Mouse (Mus musculus): ENCODE measurements around the gene Adrb1. TPM values are rescaled to one million over a fixed set of nuclear protein-coding genes. Genes with fewer than 3 reads are reported as not detected.

The Adrb1 gene
- polyA plus RNA-seq, 1 experiment from 2014 or later = 0.76 TPM

DNA sequence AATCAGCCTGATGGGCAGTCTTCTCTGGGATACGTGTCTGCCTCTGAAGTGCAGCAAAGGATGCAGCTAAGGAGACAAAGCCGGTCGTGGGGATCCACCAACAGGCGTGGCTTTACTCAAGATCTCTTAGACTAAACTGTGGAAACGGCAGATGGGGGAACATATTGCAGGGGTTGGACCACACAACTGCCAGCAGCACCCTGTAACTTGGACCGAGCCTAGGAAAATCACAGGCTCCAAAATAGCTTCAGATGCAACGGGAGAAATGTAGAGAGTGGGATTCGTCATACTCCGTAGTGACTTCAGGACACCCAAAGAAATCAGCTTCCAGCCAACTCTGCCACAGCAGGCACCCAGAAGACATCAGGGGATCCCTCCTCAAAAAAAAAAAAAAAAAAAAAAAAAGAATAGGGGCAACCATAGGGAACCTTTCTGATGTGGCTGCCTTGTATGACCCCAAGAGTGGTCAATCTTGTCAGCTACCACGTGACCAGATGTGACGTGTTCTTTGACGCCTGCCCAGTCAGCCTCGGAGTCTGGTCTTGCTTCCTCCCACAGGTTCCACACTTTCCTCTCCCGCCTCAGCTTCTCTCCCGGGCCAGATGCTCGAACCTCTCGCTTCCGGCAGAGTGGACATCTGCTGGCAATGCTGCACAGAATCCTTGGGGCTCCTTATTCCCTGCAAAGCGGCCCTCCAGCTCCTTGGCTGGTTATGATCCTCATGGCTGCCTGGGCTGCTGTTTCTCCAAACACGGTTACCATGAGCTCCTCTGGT lies 24.4 kb upstream of the Adrb1 start:
- ATAC-seq (replicated peaks; ENCODE audit: low FRiP score, low TSS enrichment, low read depth) = no peak
- no peaks in the 10 kb centered on the region for H3K27me3 ChIP-seq (replicated peaks; ENCODE audit: control insufficient read depth, insufficient read depth, low read length)
- no peaks in the 10 kb centered on the region for H3K9me3 ChIP-seq (ENCODE audit: control insufficient read depth, low read length)
- no peak overlapping the region for H3K9ac ChIP-seq (ENCODE audit: low read length)
- no peaks in the 10 kb centered on the region for H3K36me3 ChIP-seq (ENCODE audit: control insufficient read depth, insufficient read depth, low read length)
- H3K4me1 ChIP-seq (replicated peaks; ENCODE audit: control insufficient read depth, insufficient read depth, low read length) = no peaks in the 10 kb centered on the region
- H3K4me3 ChIP-seq (ENCODE audit: low read depth, low read length) = no peak overlapping the region
- DNase-seq (ENCODE audit: low spot score) = no peak
- WGBS = 94% methylated on average over 20 of the region's 20 CpGs
- no peak overlapping the region for H3K4me2 ChIP-seq (ENCODE audit: low read length)
- no peak overlapping the region for H3K27ac ChIP-seq (ENCODE audit: low read depth)

DNA sequence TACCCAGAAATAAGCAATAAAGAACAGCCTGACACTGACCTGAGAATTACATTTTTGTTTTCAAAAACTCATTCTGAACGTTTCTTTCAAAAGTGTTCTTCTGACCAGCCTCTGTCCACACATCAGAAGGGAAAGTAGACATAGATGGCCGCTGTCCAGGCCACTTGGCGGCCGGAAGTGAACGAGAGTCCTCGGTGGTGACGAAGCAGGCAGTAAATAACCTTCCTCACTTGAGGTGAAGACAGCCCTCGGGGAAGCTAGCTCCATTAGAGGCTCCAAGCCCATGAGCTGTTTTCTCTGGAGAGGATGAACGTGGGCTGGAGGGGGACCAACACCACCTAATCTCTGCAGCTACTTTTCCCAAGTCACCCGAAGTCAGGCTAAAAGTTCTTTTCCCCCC lies 21.2 kb upstream of the Adrb1 start:
- Histone ChIP-seq H3K9me3 (ENCODE audit: control insufficient read depth, low read length) (no peaks in the 10 kb centered on the region), H3K27me3 (replicated peaks; ENCODE audit: control insufficient read depth, insufficient read depth, low read length) (no peaks in the 10 kb centered on the region), H3K4me2 (ENCODE audit: low read length) (no peak overlapping the region), H3K27ac (ENCODE audit: low read depth) (no peak overlapping the region), H3K36me3 (ENCODE audit: control insufficient read depth, insufficient read depth, low read length) (no peaks in the 10 kb centered on the region), H3K9ac (ENCODE audit: low read length) (no peak overlapping the region), H3K4me3 (ENCODE audit: low read depth, low read length) (no peak overlapping the region), H3K4me1 (replicated peaks; ENCODE audit: control insufficient read depth, insufficient read depth, low read length) (peaks cover 8% of the 10 kb centered on the region)
- ATAC-seq (replicated peaks; ENCODE audit: low FRiP score, low TSS enrichment, low read depth) (no peak), DNase-seq (ENCODE audit: low spot score) (no peak)
- 66% methylated on average over 10 of the region's 10 CpGs for WGBS

DNA sequence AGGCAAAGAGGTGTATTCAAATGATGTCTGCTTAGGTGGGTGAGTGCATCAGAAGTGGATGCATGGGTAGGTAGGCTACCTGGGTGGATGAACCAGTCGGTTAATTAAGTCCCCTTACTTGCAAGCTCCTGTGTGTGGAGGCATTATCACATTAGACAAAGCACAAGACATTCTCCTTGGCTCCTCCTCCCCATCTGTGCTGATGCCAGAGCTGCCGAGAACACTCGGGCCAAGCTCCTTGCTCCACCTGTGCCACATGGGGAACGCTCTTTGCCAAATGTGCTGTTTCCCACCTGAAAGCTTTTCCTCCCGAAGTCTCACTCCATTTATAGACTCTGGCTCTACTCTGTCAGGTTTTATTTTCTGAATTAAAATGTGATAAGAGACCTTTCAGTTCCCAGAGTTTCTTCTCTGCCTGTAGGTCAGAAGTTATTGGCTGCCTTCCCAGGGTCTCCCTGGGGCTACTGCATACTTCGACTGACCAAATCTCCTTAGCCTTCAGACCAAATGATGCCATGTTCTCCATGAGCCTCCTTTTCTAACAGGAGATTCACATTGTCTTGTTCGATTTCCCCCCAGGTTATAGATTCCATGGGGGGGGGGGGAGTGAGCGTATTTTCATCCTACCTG lies 20.5 kb upstream of the Adrb1 start:
- H3K9me3 ChIP-seq (ENCODE audit: control insufficient read depth, low read length) = no peaks in the 10 kb centered on the region
- ATAC-seq (replicated peaks; ENCODE audit: low FRiP score, low TSS enrichment, low read depth) (no peak), DNase-seq (ENCODE audit: low spot score) (no peak)
- H3K4me1 ChIP-seq (replicated peaks; ENCODE audit: control insufficient read depth, insufficient read depth, low read length) = peaks cover 10% of the 10 kb centered on the region
- H3K9ac ChIP-seq (ENCODE audit: low read length) = no peak overlapping the region
- no peak overlapping the region for H3K27ac ChIP-seq (ENCODE audit: low read depth)
- H3K36me3 ChIP-seq (ENCODE audit: control insufficient read depth, insufficient read depth, low read length) = no peaks in the 10 kb centered on the region
- WGBS = 77% methylated on average over 8 of the region's 8 CpGs
- H3K4me3 ChIP-seq (ENCODE audit: low read depth, low read length) = no peak overlapping the region
- no peaks in the 10 kb centered on the region for H3K27me3 ChIP-seq (replicated peaks; ENCODE audit: control insufficient read depth, insufficient read depth, low read length)
- H3K4me2 ChIP-seq (ENCODE audit: low read length) = no peak overlapping the region

DNA sequence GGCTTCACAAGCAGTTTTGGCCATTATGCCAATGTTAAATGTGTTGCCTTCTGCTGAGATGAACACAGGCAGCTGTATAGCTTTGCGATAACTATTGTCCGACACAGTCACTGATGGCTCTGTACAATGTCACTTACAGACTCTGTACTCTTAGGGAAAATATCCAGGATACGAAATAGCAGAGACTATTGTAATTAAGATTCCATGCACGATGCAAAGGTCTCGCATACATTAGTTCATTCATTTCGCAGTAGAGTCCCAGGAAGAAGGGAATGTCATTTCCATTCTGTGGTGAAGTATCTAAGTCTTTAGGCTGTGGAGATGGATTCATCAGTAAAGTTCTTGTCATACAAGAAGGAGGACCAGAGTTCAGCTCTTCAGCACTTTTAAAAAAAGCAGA lies 20.0 kb upstream of the Adrb1 start:
- Histone ChIP-seq H3K36me3 (ENCODE audit: control insufficient read depth, insufficient read depth, low read length) (no peaks in the 10 kb centered on the region), H3K4me2 (ENCODE audit: low read length) (no peak overlapping the region), H3K4me3 (ENCODE audit: low read depth, low read length) (no peak overlapping the region), H3K27me3 (replicated peaks; ENCODE audit: control insufficient read depth, insufficient read depth, low read length) (no peaks in the 10 kb centered on the region), H3K9ac (ENCODE audit: low read length) (no peak overlapping the region), H3K27ac (ENCODE audit: low read depth) (no peak overlapping the region), H3K4me1 (replicated peaks; ENCODE audit: control insufficient read depth, insufficient read depth, low read length) (peaks cover 10% of the 10 kb centered on the region), H3K9me3 (ENCODE audit: control insufficient read depth, low read length) (no peaks in the 10 kb centered on the region)
- WGBS = 79% methylated on average over 6 of the region's 6 CpGs
- ATAC-seq (replicated peaks; ENCODE audit: low FRiP score, low TSS enrichment, low read depth) (no peak), DNase-seq (ENCODE audit: low spot score) (no peak)

DNA sequence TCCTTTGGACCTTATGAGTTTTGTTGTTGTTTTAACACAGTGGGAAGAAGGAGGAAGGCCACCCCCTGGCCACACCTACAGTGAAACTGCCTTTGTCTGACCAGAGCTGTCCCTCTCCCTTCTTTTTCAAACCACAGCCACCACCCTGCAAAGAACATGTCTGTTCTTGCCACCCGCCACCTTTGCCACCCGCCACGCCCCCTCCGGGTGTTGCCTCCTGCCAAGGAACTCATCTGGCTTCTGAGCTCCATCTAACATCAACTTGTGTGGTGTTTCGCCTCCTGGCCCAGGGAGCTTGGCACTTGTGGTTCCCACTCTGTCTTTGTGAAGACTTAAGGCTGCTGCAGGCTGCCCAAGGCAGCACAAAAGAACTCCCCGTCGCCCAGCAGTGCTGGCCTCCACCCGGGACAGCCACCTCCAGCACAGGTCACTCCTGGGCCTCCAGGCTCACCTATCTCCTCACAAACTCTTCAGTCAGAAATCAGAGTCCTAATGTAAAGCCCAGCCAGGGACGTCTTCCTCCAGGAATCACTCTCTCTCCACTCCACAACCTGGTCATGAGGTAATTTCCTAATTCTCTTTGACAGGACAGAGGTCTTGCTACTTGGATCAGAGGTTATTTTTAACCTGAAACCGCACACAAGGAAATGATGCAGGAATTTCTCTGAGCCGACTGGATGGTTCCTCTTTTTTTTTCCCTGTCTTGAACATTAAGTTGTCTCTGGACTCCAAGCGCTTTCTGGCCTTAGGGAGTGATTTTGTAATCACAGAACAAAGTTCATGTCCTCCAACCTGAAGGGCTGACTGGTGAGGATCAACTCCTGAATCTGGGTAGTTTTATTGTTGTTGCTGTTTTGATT lies 18.5 kb upstream of the Adrb1 start:
- Histone ChIP-seq H3K9me3 (ENCODE audit: control insufficient read depth, low read length) (no peaks in the 10 kb centered on the region), H3K9ac (ENCODE audit: low read length) (no peak overlapping the region), H3K4me1 (replicated peaks; ENCODE audit: control insufficient read depth, insufficient read depth, low read length) (peaks cover 12% of the 10 kb centered on the region), H3K36me3 (ENCODE audit: control insufficient read depth, insufficient read depth, low read length) (no peaks in the 10 kb centered on the region), H3K4me2 (ENCODE audit: low read length) (no peak overlapping the region), H3K4me3 (ENCODE audit: low read depth, low read length) (no peak overlapping the region), H3K27me3 (replicated peaks; ENCODE audit: control insufficient read depth, insufficient read depth, low read length) (no peaks in the 10 kb centered on the region), H3K27ac (ENCODE audit: low read depth) (no peak overlapping the region)
- DNase-seq (ENCODE audit: low spot score) (peak; percentile 52), ATAC-seq (replicated peaks; ENCODE audit: low FRiP score, low TSS enrichment, low read depth) (no peak)
- 66% methylated on average over 12 of the region's 12 CpGs for WGBS

DNA sequence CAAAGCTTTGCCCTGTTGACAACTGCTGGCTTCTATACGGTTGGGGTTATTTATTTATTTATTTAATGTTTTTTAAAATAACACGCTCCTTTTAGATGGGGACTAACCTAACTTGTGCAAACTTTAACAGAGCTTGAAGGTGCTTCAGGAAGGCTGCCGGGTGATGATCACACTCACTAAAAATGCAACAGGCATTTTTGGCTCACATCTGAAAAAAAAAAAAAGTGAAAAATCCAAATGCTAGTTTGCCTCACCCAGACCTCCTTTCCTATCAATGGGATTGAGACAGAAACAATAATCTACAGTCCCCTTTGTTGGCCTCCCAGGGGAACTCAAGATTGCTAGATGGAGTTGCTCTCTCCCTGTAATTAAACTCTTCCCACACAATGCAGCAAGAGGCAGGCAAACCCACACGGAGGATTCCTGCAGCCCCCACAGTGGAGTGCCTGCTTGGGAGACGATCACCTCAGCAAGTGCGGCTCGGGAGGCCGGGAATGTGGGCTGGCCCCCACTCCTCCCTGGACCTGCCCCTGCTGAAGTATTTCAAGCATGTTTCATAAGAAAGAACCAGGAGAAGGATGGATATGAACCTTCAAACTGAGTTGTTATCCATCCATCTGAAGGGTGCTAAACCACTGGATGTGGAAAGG lies 16.8 kb upstream of the Adrb1 start:
- Histone ChIP-seq H3K4me1 (replicated peaks; ENCODE audit: control insufficient read depth, insufficient read depth, low read length) (peaks cover 22% of the 10 kb centered on the region), H3K9me3 (ENCODE audit: control insufficient read depth, low read length) (no peaks in the 10 kb centered on the region), H3K36me3 (ENCODE audit: control insufficient read depth, insufficient read depth, low read length) (no peaks in the 10 kb centered on the region), H3K4me3 (ENCODE audit: low read depth, low read length) (no peak overlapping the region), H3K27ac (ENCODE audit: low read depth) (no peak overlapping the region), H3K4me2 (ENCODE audit: low read length) (no peak overlapping the region), H3K9ac (ENCODE audit: low read length) (no peak overlapping the region), H3K27me3 (replicated peaks; ENCODE audit: control insufficient read depth, insufficient read depth, low read length) (no peaks in the 10 kb centered on the region)
- ATAC-seq (replicated peaks; ENCODE audit: low FRiP score, low TSS enrichment, low read depth) = no peak
- WGBS = 32% methylated on average over 8 of the region's 8 CpGs
- no peak for DNase-seq (ENCODE audit: low spot score)

DNA sequence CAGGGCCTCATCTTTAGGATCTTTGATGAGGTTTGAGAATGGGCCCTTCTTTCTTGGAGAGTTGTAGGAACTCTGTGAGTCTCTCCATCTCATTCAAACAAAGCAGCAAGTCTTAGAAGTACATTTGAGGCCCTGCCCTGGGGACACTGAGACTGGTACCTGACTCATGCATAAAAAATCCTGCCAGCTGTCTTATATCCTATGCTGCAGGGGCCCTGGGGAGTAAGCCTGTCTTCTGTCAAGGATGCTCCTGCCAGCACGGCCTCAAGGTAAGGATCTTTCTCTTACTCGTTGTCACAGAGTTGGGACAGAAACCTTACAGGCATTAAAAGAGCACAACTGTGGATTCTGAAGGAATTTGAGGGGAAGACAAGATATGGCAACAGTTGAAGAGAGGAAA lies 13.2 kb upstream of the Adrb1 start:
- peak; percentile 57 for DNase-seq (ENCODE audit: low spot score)
- Histone ChIP-seq H3K27ac (ENCODE audit: low read depth) (no peak overlapping the region), H3K9me3 (ENCODE audit: control insufficient read depth, low read length) (no peaks in the 10 kb centered on the region), H3K4me3 (ENCODE audit: low read depth, low read length) (no peak overlapping the region), H3K4me1 (replicated peaks; ENCODE audit: control insufficient read depth, insufficient read depth, low read length) (peaks cover 22% of the 10 kb centered on the region), H3K36me3 (ENCODE audit: control insufficient read depth, insufficient read depth, low read length) (no peaks in the 10 kb centered on the region), H3K9ac (ENCODE audit: low read length) (no peak overlapping the region), H3K27me3 (replicated peaks; ENCODE audit: control insufficient read depth, insufficient read depth, low read length) (no peaks in the 10 kb centered on the region), H3K4me2 (ENCODE audit: low read length) (no peak overlapping the region)
- WGBS = 31% methylated on average over 2 of the region's 2 CpGs
- ATAC-seq (replicated peaks; ENCODE audit: low FRiP score, low TSS enrichment, low read depth) = no peak

DNA sequence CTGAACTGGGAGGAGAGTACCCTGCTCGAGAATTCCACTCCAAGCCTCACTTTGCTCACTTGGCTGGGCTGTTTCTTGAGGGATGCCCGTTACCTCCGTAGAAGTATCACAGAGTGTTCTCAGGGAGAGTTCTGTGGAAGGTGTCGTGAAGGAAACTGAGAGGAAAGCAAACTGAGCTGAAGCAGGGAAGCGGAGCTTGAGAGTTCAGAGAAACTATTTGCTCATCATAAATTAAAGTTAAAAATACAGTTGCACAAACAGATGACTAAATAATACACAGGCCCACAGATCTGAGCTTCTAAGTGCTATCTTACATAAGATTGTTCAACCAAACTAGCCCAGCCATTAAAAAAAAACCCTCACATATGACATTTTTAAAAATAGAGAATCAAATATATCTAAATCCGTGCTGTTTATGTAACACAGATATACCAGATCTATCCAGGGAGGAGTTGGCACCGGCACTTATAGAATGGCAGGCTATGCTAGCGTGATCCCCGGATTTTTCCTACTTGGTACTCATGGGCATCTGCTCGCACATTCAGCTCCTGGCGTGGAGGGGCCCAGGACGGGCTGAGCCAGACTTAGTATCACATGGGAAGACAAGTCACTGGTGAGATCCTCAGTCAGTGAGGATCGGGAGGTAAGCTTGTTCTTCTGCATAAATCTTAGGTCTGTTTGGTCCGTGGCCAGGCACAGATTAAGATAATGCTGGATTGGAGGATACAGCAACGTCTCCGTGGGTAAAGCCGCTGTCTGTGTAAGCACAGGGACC lies 11.7 kb upstream of the Adrb1 start:
- Histone ChIP-seq H3K27me3 (replicated peaks; ENCODE audit: control insufficient read depth, insufficient read depth, low read length) (no peaks in the 10 kb centered on the region), H3K4me3 (ENCODE audit: low read depth, low read length) (no peak overlapping the region), H3K9me3 (ENCODE audit: control insufficient read depth, low read length) (no peaks in the 10 kb centered on the region), H3K27ac (ENCODE audit: low read depth) (no peak overlapping the region), H3K36me3 (ENCODE audit: control insufficient read depth, insufficient read depth, low read length) (no peaks in the 10 kb centered on the region), H3K4me1 (replicated peaks; ENCODE audit: control insufficient read depth, insufficient read depth, low read length) (peaks cover 19% of the 10 kb centered on the region), H3K9ac (ENCODE audit: low read length) (no peak overlapping the region), H3K4me2 (ENCODE audit: low read length) (no peak overlapping the region)
- WGBS = 72% methylated on average over 17 of the region's 17 CpGs
- ATAC-seq (replicated peaks; ENCODE audit: low FRiP score, low TSS enrichment, low read depth) = no peak
- no peak for DNase-seq (ENCODE audit: low spot score)

Measured in intestine, embryonic 14.5 days (tissue).